Mouse (Mus musculus) effector memory CD4-positive, alpha-beta T cell, adult 7 months (primary cell): ENCODE data around the gene Olfr147. TPM values are rescaled to one million over a fixed set of nuclear protein-coding genes. Genes with fewer than 3 reads are reported as not detected.

Experiments used
- polyA plus RNA-seq: library from polyadenylated mRNA; unstranded; fragments of 100-300 nt; shearing (Covaris generic); gene quantifications from one replicate; pipeline ENCODE4 v1.2.1, GENCODE M21; 2017

Gene Olfr147
- not detected for polyA plus RNA-seq

GRCm38 (mm10) chr9:38401398-38401797, at the start of gene Olfr147:
Gene Olfr147, plus strand, starts transcription at chr9:38401698.

DNA sequence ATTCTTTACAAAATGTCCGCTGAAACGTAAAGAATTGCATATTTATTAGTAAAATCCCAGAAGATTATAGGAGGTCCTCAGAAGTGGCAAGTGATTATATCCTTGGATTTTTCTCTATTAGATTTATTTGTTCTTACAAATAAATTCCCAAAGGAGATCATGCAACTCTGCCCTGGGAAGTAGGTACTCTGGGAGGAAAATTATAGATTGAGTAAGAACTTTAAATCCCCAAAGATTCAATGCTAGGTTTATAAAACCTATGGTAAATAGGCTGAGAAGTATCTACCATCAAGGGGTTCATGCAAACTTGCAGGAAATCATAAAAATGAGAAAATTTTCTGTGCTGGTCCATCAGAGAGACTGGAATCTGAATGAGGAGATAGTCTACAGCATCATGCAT, 34.9 kb upstream of the Olfr147 start, which contains the start of gene Olfr250:
Olfr250 (plus strand) TSS at position 301 of the 400 bp plus-strand sequence.

GRCm38 (mm10) chr9:38376786-38377185, 24.7 kb upstream of the Olfr147 start, which contains the start of gene Olfr251:
Gene Olfr251, plus strand, starts transcription at chr9:38377086.

GRCm38 (mm10) chr9:38429155-38429554, 27.7 kb downstream of the Olfr147 start, which contains the start of gene Olfr901:
Gene Olfr901, plus strand, starts transcription at chr9:38429455.

DNA sequence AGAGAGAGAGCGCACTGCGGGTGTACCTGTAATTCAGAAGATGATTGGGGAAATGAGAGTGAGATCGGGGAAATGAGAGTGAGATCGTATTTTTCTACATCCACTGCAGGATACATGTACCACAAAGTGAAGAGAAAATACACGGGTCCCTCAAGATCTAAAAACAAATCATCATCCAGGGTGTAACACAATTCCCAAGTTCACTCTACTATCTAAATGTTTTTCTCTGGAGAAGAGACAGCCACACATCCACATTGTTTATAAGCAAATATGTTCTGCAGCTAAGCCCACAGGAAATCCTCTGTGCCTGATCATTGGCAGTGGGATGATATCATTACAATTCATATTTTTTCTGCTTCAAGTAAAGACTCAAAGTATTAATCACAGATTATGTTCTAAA, 45.9 kb downstream of the Olfr147 start, which contains the start of gene Olfr902:
Olfr902 (plus strand) TSS at position 301 of the 400 bp plus-strand sequence.

Other genes with a start within 250 kb of the Olfr147 start
- not detected for gene Olfr891, start 220.9 kb upstream of the Olfr147 start, polyA plus RNA-seq
- not detected for gene Olfr893, start 193.3 kb upstream of the Olfr147 start, polyA plus RNA-seq
- gene Olfr894, start 183.6 kb upstream of the Olfr147 start, polyA plus RNA-seq = not detected
- gene Olfr143, start 148.9 kb upstream of the Olfr147 start, polyA plus RNA-seq = not detected
- not detected for gene Olfr895, start 133.8 kb upstream of the Olfr147 start, polyA plus RNA-seq
- gene Olfr896-ps1, start 110.6 kb upstream of the Olfr147 start, polyA plus RNA-seq = not detected
- gene Olfr25, start 72.6 kb upstream of the Olfr147 start, polyA plus RNA-seq = not detected
- 0.34 TPM for gene Olfr898, start 53.3 kb upstream of the Olfr147 start, polyA plus RNA-seq
- gene Olfr250, start 34.8 kb upstream of the Olfr147 start, polyA plus RNA-seq = not detected
- gene Olfr251, start 24.6 kb upstream of the Olfr147 start, polyA plus RNA-seq = 0.17 TPM
- gene Olfr901, start 27.8 kb downstream of the Olfr147 start, polyA plus RNA-seq = not detected
- gene Olfr902, start 46.0 kb downstream of the Olfr147 start, polyA plus RNA-seq = not detected
- 0.12 TPM for gene Olfr904, start 61.4 kb downstream of the Olfr147 start, polyA plus RNA-seq
- gene Olfr905, start 69.4 kb downstream of the Olfr147 start, polyA plus RNA-seq = 0.20 TPM
- gene Olfr906, start 85.4 kb downstream of the Olfr147 start, polyA plus RNA-seq = not detected
- not detected for gene Olfr907, start 94.1 kb downstream of the Olfr147 start, polyA plus RNA-seq
- gene Olfr911-ps1, start 119.9 kb downstream of the Olfr147 start, polyA plus RNA-seq = not detected
- not detected for gene Olfr910, start 136.2 kb downstream of the Olfr147 start, polyA plus RNA-seq
- gene Olfr912, start 178.5 kb downstream of the Olfr147 start, polyA plus RNA-seq = 0.06 TPM
- gene Olfr913, start 191.1 kb downstream of the Olfr147 start, polyA plus RNA-seq = not detected
- gene Olfr914, start 203.4 kb downstream of the Olfr147 start, polyA plus RNA-seq = not detected